Mouse (Mus musculus) spleen, postnatal 10 days (tissue): ENCODE measurements at regions not wholly inside any gene's neighbourhood (a gene's known extent, or its start where the extent isn't known, plus 50 kb on each side); places are given as distances from the start of the nearest gene placed in this dataset.

ENCODE experiments used
- DNase-seq, 2 experiments: peaks; one replicate each; pipeline ENCODE4 v3.0.0; 2021 to 2022; ENCODE audit warnings: low spot score in 2 of 2

GRCm38 (mm10) chr12:29211946-29212345, 316.2 kb upstream of the Myt1l start:
- DNase-seq = no peak

GRCm38 (mm10) chr12:29213625-29214024, 314.6 kb upstream of the Myt1l start:
- no peak for DNase-seq

- DNase-seq = no peak
Observed at GRCm38 (mm10) chr12:29222099-29222498, 306.1 kb upstream of the Myt1l start.

GRCm38 (mm10) chr12:29226001-29226400, 302.2 kb upstream of the Myt1l start:
- no peak for DNase-seq

GRCm38 (mm10) chr12:29232492-29233447, 295.4 kb upstream of the Myt1l start:
- no peak for DNase-seq

- no peak for DNase-seq
Observed at GRCm38 (mm10) chr12:29236496-29236895, 291.7 kb upstream of the Myt1l start.

GRCm38 (mm10) chr12:29237516-29237915, 290.7 kb upstream of the Myt1l start:
- DNase-seq = no peak

GRCm38 (mm10) chr12:29239482-29239881, 288.7 kb upstream of the Myt1l start:
- no peak for DNase-seq

- no peak for DNase-seq
Observed at GRCm38 (mm10) chr12:29239975-29240374, 288.2 kb upstream of the Myt1l start.

GRCm38 (mm10) chr12:29243087-29243486, 285.1 kb upstream of the Myt1l start:
- no peak for DNase-seq

GRCm38 (mm10) chr12:29246041-29246440, 282.1 kb upstream of the Myt1l start:
- DNase-seq = no peak

- DNase-seq = no peak
Observed at GRCm38 (mm10) chr12:29247356-29247755, 280.8 kb upstream of the Myt1l start.

- DNase-seq = no peak
Observed at GRCm38 (mm10) chr12:29248459-29248858, 279.7 kb upstream of the Myt1l start.

- no peak for DNase-seq
Observed at GRCm38 (mm10) chr12:29256103-29256502, 272.1 kb upstream of the Myt1l start.

GRCm38 (mm10) chr12:29257011-29257734, 271.0 kb upstream of the Myt1l start:
- DNase-seq = no peak

- no peak for DNase-seq
Observed at GRCm38 (mm10) chr12:29257735-29258547, 270.2 kb upstream of the Myt1l start.

- DNase-seq = no peak
Observed at GRCm38 (mm10) chr12:29258548-29258874, 269.7 kb upstream of the Myt1l start.

GRCm38 (mm10) chr12:29258966-29259365, 269.2 kb upstream of the Myt1l start:
- DNase-seq = no peak

- no peak for DNase-seq
Observed at GRCm38 (mm10) chr12:29274166-29274565, 254.0 kb upstream of the Myt1l start.

- DNase-seq = no peak
Observed at GRCm38 (mm10) chr12:29275676-29276075, 252.5 kb upstream of the Myt1l start.

- no peak for DNase-seq
Observed at GRCm38 (mm10) chr12:29279631-29280080, 248.5 kb upstream of the Myt1l start.
